Mouse (Mus musculus) lung, postnatal 0 days (tissue): ENCODE measurements around the gene Bpifb4.

Source experiments
- CTCF ChIP-seq: IDR thresholded peaks from 2 replicates; pipeline ENCODE4 v1.5.1; 2016; ENCODE audit warnings: antibody characterized with exemption, mild to moderate bottlenecking
- EP300 ChIP-seq: IDR thresholded peaks from 2 replicates; pipeline ENCODE4 v1.6.1; 2016; ENCODE audit warnings: antibody characterized with exemption, mild to moderate bottlenecking, control low read depth

DNA sequence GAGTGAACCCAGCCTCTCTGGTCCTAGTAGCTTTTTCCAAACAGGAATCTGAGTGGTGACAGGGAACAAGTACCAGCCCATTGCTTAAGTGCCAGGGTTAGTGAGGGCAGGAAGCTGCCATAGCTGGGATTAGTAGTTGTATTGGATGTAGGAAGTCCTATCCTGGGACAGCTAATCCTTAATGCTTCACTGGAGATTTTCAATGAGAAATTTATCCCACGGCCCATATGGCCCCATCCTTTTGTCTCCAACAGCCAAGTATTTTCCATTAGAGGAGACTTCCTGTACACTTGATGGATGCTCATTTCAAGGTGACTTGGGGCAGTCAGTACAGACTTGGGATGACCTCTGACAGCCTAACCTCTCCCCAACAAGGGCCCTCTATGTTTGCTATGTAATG lies 66.4 kb downstream of the Bpifb4 start:
- TF ChIP-seq CTCF (no peak), EP300 (no peak)
